Mouse (Mus musculus): Measurements from ENCODE around the gene Atp2b4. TPM values are rescaled to one million over a fixed set of nuclear protein-coding genes. Genes with fewer than 3 reads are reported as not detected.

The Atp2b4 gene
- polyA plus RNA-seq, 1 experiment from 2014 or later = 9.9 TPM

- no peak overlapping the region for H3K27ac ChIP-seq (ENCODE audit: low read depth)
- H3K9me3 ChIP-seq (ENCODE audit: low read length) = no peaks in the 10 kb centered on the region
- DNase-seq (no peak), ATAC-seq (no peak)
- no peak overlapping the region for H3K4me3 ChIP-seq (ENCODE audit: low read depth, low read length)
- no peak overlapping the region for H3K9ac ChIP-seq (replicated peaks)
- H3K27me3 ChIP-seq (ENCODE audit: insufficient read depth, low read length) = no peaks in the 10 kb centered on the region
- TF ChIP-seq EP300 (IDR thresholded peaks at IDR 0.05; ENCODE audit: low read depth) (no peak), CTCF (IDR thresholded peaks at IDR 0.05; ENCODE audit: low read depth) (no peak)
- H3K4me1 ChIP-seq (ENCODE audit: insufficient read depth) = peaks cover 2% of the 10 kb centered on the region; the same call in 1 of the 2 replicates
- 82% methylated on average over 7 of the region's 7 CpGs for WGBS (ENCODE audit: insufficient replicate concordance)
- no peak overlapping the region for H3K4me2 ChIP-seq (ENCODE audit: low read depth, low read length)
- peaks cover 38% of the 10 kb centered on the region for H3K36me3 ChIP-seq (replicated peaks; ENCODE audit: insufficient read depth, low read length)
Measured at GRCm38 (mm10) chr1:133650288-133651055, 150.4 kb downstream of the Atp2b4 start.

Small RNA genes within 50 kb of the gene (microRNA-seq; reads per million reads assigned to microRNA genes)
- not detected for gene Mir6903

Other genes starting within 250 kb of the Atp2b4 start
- gene Snrpe, start 190.8 kb downstream of the Atp2b4 start, polyA plus RNA-seq (2015; fragmentation: Nextera tagmentation; extraction: Ambion mirVana) = 302 and 306 TPM in 2 replicates
- 0.08 and 0.09 TPM in 2 replicates for gene Zbed6, start 140.2 kb downstream of the Atp2b4 start, polyA plus RNA-seq (2015; fragmentation: Nextera tagmentation; extraction: Ambion mirVana)
- 1.0 and 1.3 TPM in 2 replicates for gene Gm38394, start 139.7 kb downstream of the Atp2b4 start, polyA plus RNA-seq (2015; fragmentation: Nextera tagmentation; extraction: Ambion mirVana)
- gene Lax1, start 110.9 kb downstream of the Atp2b4 start, polyA plus RNA-seq (2015; fragmentation: Nextera tagmentation; extraction: Ambion mirVana) = 0.66 and 1.1 TPM in 2 replicates
- 0.11 and 0.14 TPM in 2 replicates for gene Optc, start 107.0 kb upstream of the Atp2b4 start, polyA plus RNA-seq (2015; fragmentation: Nextera tagmentation; extraction: Ambion mirVana)
- 5.5 and 6.3 TPM in 2 replicates for gene Prelp, start 120.4 kb upstream of the Atp2b4 start, polyA plus RNA-seq (2015; fragmentation: Nextera tagmentation; extraction: Ambion mirVana)
- 1.6 TPM in 2 replicates for gene Fmod, start 236.2 kb upstream of the Atp2b4 start, polyA plus RNA-seq (2015; fragmentation: Nextera tagmentation; extraction: Ambion mirVana)